Mouse (Mus musculus) cerebellum, adult 2 months (tissue): ENCODE results near the gene Rab4b.

Experiments
- CTCF ChIP-seq: fragments of 200-500 bp; IDR thresholded peaks from 2 replicates; pipeline ENCODE4 v1.5.1; 2011; ENCODE audit warnings: low read depth, mild to moderate bottlenecking, control low read depth, low read length, moderate library complexity, borderline replicate concordance; ENCODE audit not compliant: insufficient read depth
- POLR2A ChIP-seq: fragments of 200-500 bp; IDR thresholded peaks from 2 replicates; pipeline ENCODE4 v1.6.1; 2011; ENCODE audit warnings: low read length, control low read depth, borderline replicate concordance; ENCODE audit not compliant: insufficient read depth

DNA sequence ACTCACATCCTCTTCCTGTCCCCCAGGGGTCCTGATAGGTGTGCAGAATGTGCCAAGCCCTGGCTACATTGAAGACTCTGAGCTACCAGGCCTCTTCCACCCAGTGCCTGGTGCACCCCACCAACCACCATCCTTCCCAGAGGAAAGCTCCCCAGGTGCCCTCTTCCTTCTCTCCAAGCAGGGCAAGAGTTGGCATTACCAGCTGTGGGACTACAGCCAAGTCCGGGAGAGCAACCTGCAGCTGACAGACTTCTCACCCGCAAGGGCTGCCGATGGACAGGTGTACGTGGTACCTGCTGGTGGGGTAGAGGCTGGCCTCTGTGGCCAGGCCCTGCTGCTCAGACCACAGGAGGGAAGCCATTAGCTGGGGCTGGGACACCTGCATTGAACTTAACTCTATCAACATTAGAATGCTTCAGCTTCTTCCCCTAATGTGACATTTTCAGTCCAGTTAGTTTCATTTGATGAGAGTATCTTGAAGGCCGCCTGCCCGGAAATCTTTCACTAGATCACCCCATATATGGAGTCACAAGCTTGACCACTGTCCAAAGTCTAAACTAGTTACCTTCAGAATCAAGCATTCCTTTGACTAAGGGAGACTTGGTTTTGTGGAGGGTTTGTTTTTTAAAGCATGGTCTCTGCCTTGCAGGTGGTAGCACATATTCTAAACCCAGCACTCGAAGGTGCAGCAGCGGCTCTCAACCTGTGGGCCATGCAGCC is 25.2 kb upstream of the Rab4b start:
- TF ChIP-seq CTCF (no peak), POLR2A (no peak)
